Comparison of ENCODE assay signal across 32 mouse cellular contexts in the genomic region with DNA sequence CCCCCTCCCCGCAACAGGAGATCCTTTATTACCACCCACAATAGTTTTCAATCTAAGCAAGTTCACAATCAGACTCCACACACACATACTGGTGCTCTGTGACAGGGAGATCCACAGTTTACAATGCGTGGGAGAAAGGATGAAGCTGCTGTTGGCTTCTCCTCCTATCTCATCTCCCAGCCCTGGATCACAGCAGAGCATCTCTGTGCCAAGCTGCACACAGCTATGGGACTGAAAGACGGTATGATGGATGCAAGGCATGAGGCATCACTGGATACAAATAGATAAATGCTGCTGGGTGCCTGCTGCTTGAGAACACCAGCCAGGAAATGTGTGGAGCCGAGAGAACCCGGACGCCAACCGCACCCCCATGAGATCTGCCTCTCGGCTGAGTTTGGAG. TPM values are rescaled to one million over a fixed set of nuclear protein-coding genes. Genes with fewer than 3 reads are reported as not detected.
DNase-seq lines count a peak whose midpoint lies in the region; ATAC-seq and TF ChIP-seq lines count a peak whose summit lies in the region.
"Had no signal": no experiment of that assay in that cellular context is flagged by ENCODE, and none has a peak within 500 bp of the region (broad histone marks: within the 10 kb centered on the region; RNA-seq: fewer than 3 reads in every experiment).

No protein-coding gene starts in this region.

- no peak overlapping the region for H3K4me3 ChIP-seq in intestine, embryonic 15.5 days (replicated peaks)
- H3K4me3 ChIP-seq in intestine, embryonic 16.5 days (ENCODE audit: low read length): no peak overlapping the region
- no peak overlapping the region for H3K4me3 ChIP-seq in midbrain, embryonic 11.5 days (ENCODE audit: low read depth, low read length)
- H3K4me3 ChIP-seq in midbrain, embryonic 15.5 days: no peak overlapping the region
- no peak overlapping the region for H3K4me3 ChIP-seq in hindbrain, embryonic 13.5 days
- H3K4me3 ChIP-seq: heart, embryonic 13.5 days; hindbrain, embryonic 15.5 days; limb, embryonic 13.5 days; lung, embryonic 15.5 days; midbrain, embryonic 13.5 days had no signal

- peak; percentile 64 for ATAC-seq in intestine, embryonic 15.5 days
- no peak for ATAC-seq in intestine, embryonic 16.5 days
- ATAC-seq in midbrain, embryonic 11.5 days (ENCODE audit: low FRiP score): no peak
- no peak for ATAC-seq in midbrain, embryonic 15.5 days (replicated peaks)
- ATAC-seq in hindbrain, embryonic 13.5 days (ENCODE audit: low FRiP score): no peak
- ATAC-seq: activated CD4-positive, CD25-positive, alpha-beta regulatory T cell, adult 4 months; forebrain, embryonic 16.5 days; inflammation-experienced regulatory T-cells, adult 6 months; midbrain, embryonic 13.5 days had no signal

- H3K4me2 ChIP-seq in intestine, embryonic 15.5 days (replicated peaks): no peak overlapping the region
- no peak overlapping the region for H3K4me2 ChIP-seq in intestine, embryonic 16.5 days (ENCODE audit: low read depth, low read length)
- no peak overlapping the region for H3K4me2 ChIP-seq in midbrain, embryonic 11.5 days
- H3K4me2 ChIP-seq in midbrain, embryonic 15.5 days: no peak overlapping the region
- H3K4me2 ChIP-seq in hindbrain, embryonic 13.5 days: no peak overlapping the region
- H3K4me2 ChIP-seq: heart, embryonic 13.5 days; hindbrain, embryonic 15.5 days; limb, embryonic 13.5 days; liver, embryonic 11.5 days; lung, embryonic 15.5 days; midbrain, embryonic 13.5 days had no signal

- 40% methylated on average over 8 of the region's 8 CpGs for WGBS in intestine, embryonic 15.5 days
- 43% methylated on average over 8 of the region's 8 CpGs for WGBS in intestine, embryonic 16.5 days
- WGBS in midbrain, embryonic 11.5 days: 80% methylated on average over 8 of the region's 8 CpGs
- 81% methylated on average over 8 of the region's 8 CpGs for WGBS in midbrain, embryonic 15.5 days
- WGBS in hindbrain, embryonic 13.5 days: 81% methylated on average over 8 of the region's 8 CpGs

- no peak overlapping the region for H3K27ac ChIP-seq in intestine, embryonic 15.5 days
- H3K27ac ChIP-seq in intestine, embryonic 16.5 days (ENCODE audit: low read length): no peak overlapping the region
- H3K27ac ChIP-seq in midbrain, embryonic 11.5 days (ENCODE audit: low read depth, low read length): no peak overlapping the region
- H3K27ac ChIP-seq in midbrain, embryonic 15.5 days: no peak overlapping the region
- no peak overlapping the region for H3K27ac ChIP-seq in hindbrain, embryonic 13.5 days
- H3K27ac ChIP-seq: heart, embryonic 13.5 days; hindbrain, embryonic 15.5 days; limb, embryonic 13.5 days; lung, embryonic 15.5 days; midbrain, embryonic 13.5 days had no signal

- H3K27me3 ChIP-seq in intestine, embryonic 15.5 days (replicated peaks): no peaks in the 10 kb centered on the region; the same call in 1 of the 2 replicates
- H3K27me3 ChIP-seq in intestine, embryonic 16.5 days (replicated peaks; ENCODE audit: control insufficient read depth, insufficient read depth, low read length): 0 out of 2 replicates have a peak, but pooled peaks cover 3% of the 10 kb centered on the region
- H3K27me3 ChIP-seq in midbrain, embryonic 11.5 days (ENCODE audit: control insufficient read depth, insufficient read depth, low read length): no peaks in the 10 kb centered on the region
- H3K27me3 ChIP-seq in midbrain, embryonic 15.5 days (replicated peaks): no peaks in the 10 kb centered on the region
- H3K27me3 ChIP-seq in hindbrain, embryonic 13.5 days: no peaks in the 10 kb centered on the region
- H3K27me3 ChIP-seq: hindbrain, embryonic 15.5 days; lung, embryonic 15.5 days; midbrain, embryonic 13.5 days had no signal

- H3K4me1 ChIP-seq in intestine, embryonic 15.5 days (replicated peaks): 0 out of 2 replicates have a peak, but pooled peaks cover 2% of the 10 kb centered on the region
- peaks cover 10% of the 10 kb centered on the region for H3K4me1 ChIP-seq in intestine, embryonic 16.5 days (ENCODE audit: control insufficient read depth, insufficient read depth, low read length)
- no peaks in the 10 kb centered on the region for H3K4me1 ChIP-seq in midbrain, embryonic 11.5 days (ENCODE audit: control insufficient read depth, insufficient read depth, low read length)
- H3K4me1 ChIP-seq in midbrain, embryonic 15.5 days: no peaks in the 10 kb centered on the region
- peaks cover 9% of the 10 kb centered on the region; the same call in 1 of the 2 replicates for H3K4me1 ChIP-seq in hindbrain, embryonic 13.5 days (replicated peaks)
- H3K4me1 ChIP-seq: hindbrain, embryonic 15.5 days; limb, embryonic 13.5 days; midbrain, embryonic 13.5 days had no signal

- peak; percentile 39 for DNase-seq in midbrain, embryonic 11.5 days (ENCODE audit: low spot score, missing footprints)
- peak; percentile 50 for DNase-seq in brain, embryonic 14.5 days (ENCODE audit: low read depth)
- peak; percentile 10 to 14 for DNase-seq in layer of hippocampus, adult 8-10 months (ENCODE audit: low spot score in 2 of 2)
- no peak for DNase-seq in urinary bladder, adult 2 months (ENCODE audit: low spot score)
- DNase-seq: adrenal gland, adult 2 months; adrenal gland, postnatal 36 days; B cell, adult 2 months; cerebellum, adult 9-10 months; cerebellum, postnatal 36 days; gastrocnemius, postnatal 10 days; heart, postnatal 10 days; kidney, adult 2 months; kidney, postnatal 36 days; lung, postnatal 36 days had no signal

- no peaks in the 10 kb centered on the region for H3K36me3 ChIP-seq in intestine, embryonic 15.5 days
- H3K36me3 ChIP-seq in intestine, embryonic 16.5 days (ENCODE audit: control insufficient read depth, insufficient read depth, low read length): no peaks in the 10 kb centered on the region
- no peaks in the 10 kb centered on the region for H3K36me3 ChIP-seq in midbrain, embryonic 11.5 days (ENCODE audit: control insufficient read depth, insufficient read depth, low read length)
- no peaks in the 10 kb centered on the region for H3K36me3 ChIP-seq in midbrain, embryonic 15.5 days (replicated peaks)
- H3K36me3 ChIP-seq in hindbrain, embryonic 13.5 days: no peaks in the 10 kb centered on the region
- H3K36me3 ChIP-seq: heart, embryonic 13.5 days; hindbrain, embryonic 15.5 days; limb, embryonic 13.5 days; lung, embryonic 15.5 days; midbrain, embryonic 13.5 days had no signal

- no peak for TF ChIP-seq CTCF in brain, embryonic 14.5 days (IDR thresholded peaks at IDR 0.05; ENCODE audit: borderline replicate concordance, extremely low read depth, insufficient read depth, insufficient read length)

- TF ChIP-seq POLR2A in brain, embryonic 14.5 days (IDR thresholded peaks at IDR 0.05; ENCODE audit: borderline replicate concordance, extremely low read depth, insufficient read depth, insufficient read length, poor library complexity, severe bottlenecking): no peak

- no peaks in the 10 kb centered on the region for H3K9me3 ChIP-seq in intestine, embryonic 15.5 days
- H3K9me3 ChIP-seq in intestine, embryonic 16.5 days (ENCODE audit: control insufficient read depth, low read length): no peaks in the 10 kb centered on the region
- no peaks in the 10 kb centered on the region for H3K9me3 ChIP-seq in midbrain, embryonic 11.5 days (ENCODE audit: control insufficient read depth, low read length)
- H3K9me3 ChIP-seq in midbrain, embryonic 15.5 days: no peaks in the 10 kb centered on the region
- H3K9me3 ChIP-seq in hindbrain, embryonic 13.5 days: no peaks in the 10 kb centered on the region
- H3K9me3 ChIP-seq: heart, embryonic 13.5 days; hindbrain, embryonic 15.5 days; limb, embryonic 13.5 days; lung, embryonic 15.5 days; midbrain, embryonic 13.5 days had no signal

- no peak overlapping the region for H3K9ac ChIP-seq in intestine, embryonic 15.5 days
- H3K9ac ChIP-seq in intestine, embryonic 16.5 days (ENCODE audit: low read depth, low read length): no peak overlapping the region
- H3K9ac ChIP-seq in midbrain, embryonic 11.5 days (ENCODE audit: low read length): no peak overlapping the region
- H3K9ac ChIP-seq in midbrain, embryonic 15.5 days: no peak overlapping the region
- no peak overlapping the region for H3K9ac ChIP-seq in hindbrain, embryonic 13.5 days
- H3K9ac ChIP-seq: heart, embryonic 13.5 days; hindbrain, embryonic 15.5 days; limb, embryonic 13.5 days; lung, embryonic 15.5 days; midbrain, embryonic 13.5 days had no signal

RNA-seq across cellular contexts. Expression of a gene that starts 32.0 kb away (rescaled TPM):
- 0.29 and 0.73 TPM in 2 replicates for polyA plus RNA-seq in intestine, embryonic 15.5 days (2015; fragmentation: Nextera tagmentation; extraction: Ambion mirVana)
- polyA plus RNA-seq in intestine, embryonic 16.5 days (2015; fragmentation: Nextera tagmentation; extraction: Ambion mirVana): 0.12 TPM in 2 replicates
- 3.4 and 3.5 TPM in 2 replicates for polyA plus RNA-seq in midbrain, embryonic 11.5 days (2014; fragmentation: Nextera tagmentation; extraction: Ambion mirVana)
- 25.7 and 28.4 TPM in 2 replicates for polyA plus RNA-seq in midbrain, embryonic 15.5 days (2015; fragmentation: Nextera tagmentation; extraction: Ambion mirVana)
- polyA plus RNA-seq in brain, embryonic 14.5 days (2012; rRNA removed): 13.1 and 23.8 TPM in 2 replicates
- 10 to 100 TPM in 3 of 4 experiments, 1 to 10 TPM in 1; 8.6 to 12.4 (median 11.3) TPM for total RNA-seq in layer of hippocampus, adult 8-10 months (2022)
- polyA plus RNA-seq in urinary bladder, adult 2 months (2012; rRNA removed): 1.2 and 1.4 TPM in 2 replicates
- 19.2 and 19.7 TPM in 2 replicates for polyA plus RNA-seq in hindbrain, embryonic 13.5 days (2015; fragmentation: Nextera tagmentation; extraction: Ambion mirVana)
- total RNA-seq: heart, adult 8-10 months; heart, postnatal 10 days; hematopoietic stem cell, adult 5-6 weeks; megakaryocyte, adult 5-6 weeks; monocyte, adult 5-6 weeks had no signal
- polyA plus RNA-seq: activated CD4-positive, CD25-positive, alpha-beta regulatory T cell, adult 4 months; inflammation-experienced regulatory T-cells, adult 6 months; liver, embryonic 16.5 days had no signal
